Mouse (Mus musculus): ENCODE results near the gene Tcf25.

DNA sequence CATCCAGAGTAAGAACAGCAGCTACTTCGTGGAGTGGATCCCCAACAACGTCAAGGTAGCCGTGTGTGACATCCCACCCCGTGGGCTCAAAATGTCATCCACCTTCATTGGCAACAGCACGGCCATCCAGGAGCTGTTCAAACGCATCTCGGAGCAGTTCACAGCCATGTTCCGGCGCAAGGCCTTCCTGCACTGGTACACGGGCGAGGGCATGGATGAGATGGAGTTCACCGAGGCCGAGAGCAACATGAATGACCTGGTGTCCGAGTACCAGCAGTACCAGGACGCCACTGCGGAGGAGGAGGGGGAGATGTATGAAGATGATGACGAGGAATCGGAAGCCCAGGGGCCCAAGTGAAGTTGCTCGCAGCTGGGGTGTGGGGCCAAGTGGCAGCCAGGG is 47.8 kb downstream of the Tcf25 start:
- TF ChIP-seq CTCF (IDR thresholded peaks at IDR 0.05; ENCODE audit: extremely low read depth, insufficient read length, insufficient replicate concordance, low read depth, low read length) (no peak), POLR2A (IDR thresholded peaks at IDR 0.05; ENCODE audit: low read depth, low read length) (no peak)

Measured in small intestine, adult 2 months (tissue).